Mouse (Mus musculus): ENCODE measurements around the gene 4930447C04Rik. TPM values are rescaled to one million over a fixed set of nuclear protein-coding genes. Genes with fewer than 3 reads are reported as not detected.

Gene 4930447C04Rik
- polyA plus RNA-seq, 1 experiment from 2014 or later, result 4.1 TPM

DNA sequence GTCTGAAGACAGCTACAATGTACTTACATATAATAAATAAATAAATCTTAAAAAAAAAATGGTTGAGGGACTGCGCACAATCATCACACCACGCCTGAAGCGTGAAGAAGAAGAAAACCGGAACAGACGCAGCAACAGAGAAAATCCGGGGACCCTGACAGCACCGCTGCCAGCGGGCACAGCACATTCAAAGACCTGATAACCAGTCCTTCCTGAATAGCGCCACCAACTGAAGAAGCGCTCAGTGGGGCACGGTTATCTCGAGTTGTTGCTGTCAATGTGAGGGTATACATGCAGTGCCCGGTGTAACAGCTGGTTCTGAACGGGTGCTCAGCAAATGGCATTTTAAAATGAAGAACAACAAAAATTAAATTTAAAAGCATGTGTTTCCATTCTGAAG is 30.0 kb upstream of the 4930447C04Rik start:
- Histone ChIP-seq H3K4me3 (ENCODE audit: low read depth, low read length) (no peak overlapping the region), H3K27ac (replicated peaks; ENCODE audit: low read depth, low read length) (no peak overlapping the region), H3K4me1 (ENCODE audit: control insufficient read depth, insufficient read depth, low read length) (no peaks in the 10 kb centered on the region), H3K36me3 (ENCODE audit: control insufficient read depth, insufficient read depth, low read length) (no peaks in the 10 kb centered on the region), H3K4me2 (ENCODE audit: low read depth, severe bottlenecking) (no peak overlapping the region), H3K9ac (ENCODE audit: low read length) (no peak overlapping the region), H3K27me3 (ENCODE audit: control insufficient read depth, insufficient read depth, low read length) (0 out of 2 replicates have a peak, but pooled peaks cover 2% of the 10 kb centered on the region), H3K9me3 (ENCODE audit: control insufficient read depth, low read length) (no peaks in the 10 kb centered on the region)
- 65% methylated on average over 14 of the region's 14 CpGs for WGBS
- DNase-seq (ENCODE audit: low spot score) (no peak), ATAC-seq (ENCODE audit: insufficient number of reproducible peaks, low FRiP score, low TSS enrichment, low read depth) (no peak)

DNA sequence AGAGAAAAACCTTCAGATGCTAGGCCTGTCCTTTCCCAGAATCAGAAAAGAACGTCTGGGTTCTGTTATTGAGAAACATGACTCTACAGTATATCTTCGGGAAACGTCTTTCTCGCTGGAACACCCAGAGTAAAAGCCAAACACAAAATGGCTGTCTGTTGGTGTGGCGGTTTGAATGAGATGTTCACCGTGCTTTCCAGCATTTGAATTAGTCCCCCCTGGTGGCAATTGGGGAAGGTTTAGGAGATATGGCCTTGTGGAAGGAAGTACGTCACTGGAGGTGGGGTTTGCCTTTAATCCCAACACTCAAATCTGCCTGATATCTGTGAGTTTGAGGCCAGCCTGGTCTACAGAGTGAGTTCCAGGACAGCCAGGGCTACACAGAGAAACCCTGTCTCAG is 27.0 kb upstream of the 4930447C04Rik start:
- ATAC-seq (ENCODE audit: insufficient number of reproducible peaks, low FRiP score, low TSS enrichment, low read depth) (no peak), DNase-seq (ENCODE audit: low spot score) (no peak)
- 89% methylated on average over 7 of the region's 7 CpGs for WGBS
- Histone ChIP-seq H3K4me1 (ENCODE audit: control insufficient read depth, insufficient read depth, low read length) (no peaks in the 10 kb centered on the region), H3K4me3 (ENCODE audit: low read depth, low read length) (no peak overlapping the region), H3K27me3 (ENCODE audit: control insufficient read depth, insufficient read depth, low read length) (no peaks in the 10 kb centered on the region), H3K36me3 (ENCODE audit: control insufficient read depth, insufficient read depth, low read length) (no peaks in the 10 kb centered on the region), H3K9ac (ENCODE audit: low read length) (no peak overlapping the region), H3K27ac (replicated peaks; ENCODE audit: low read depth, low read length) (no peak overlapping the region), H3K4me2 (ENCODE audit: low read depth, severe bottlenecking) (no peak overlapping the region), H3K9me3 (ENCODE audit: control insufficient read depth, low read length) (no peaks in the 10 kb centered on the region)

DNA sequence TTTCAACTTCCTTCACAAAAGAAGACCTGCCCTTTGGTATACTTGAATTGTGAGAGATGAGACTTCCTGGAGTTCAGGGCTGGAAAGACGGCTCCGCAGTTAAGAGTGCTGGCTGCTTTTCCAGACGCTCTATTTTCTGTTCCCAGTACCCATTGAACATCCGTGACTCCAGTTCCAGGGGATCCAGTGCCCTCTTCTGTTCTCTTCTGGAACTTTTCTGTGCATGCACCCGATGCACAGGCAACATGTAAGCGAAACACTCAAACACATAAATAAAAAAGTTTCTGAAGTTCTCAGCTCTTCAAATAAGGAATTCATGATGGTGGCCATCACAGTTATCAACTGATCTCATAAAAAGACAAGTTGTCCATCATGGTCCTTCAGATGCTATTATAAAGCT is 22.2 kb upstream of the 4930447C04Rik start:
- 61% methylated on average over 6 of the region's 6 CpGs for WGBS
- DNase-seq (ENCODE audit: low spot score) (no peak), ATAC-seq (ENCODE audit: insufficient number of reproducible peaks, low FRiP score, low TSS enrichment, low read depth) (no peak)
- Histone ChIP-seq H3K27me3 (ENCODE audit: control insufficient read depth, insufficient read depth, low read length) (no peaks in the 10 kb centered on the region), H3K4me2 (ENCODE audit: low read depth, severe bottlenecking) (no peak overlapping the region), H3K36me3 (ENCODE audit: control insufficient read depth, insufficient read depth, low read length) (no peaks in the 10 kb centered on the region), H3K27ac (replicated peaks; ENCODE audit: low read depth, low read length) (no peak overlapping the region), H3K9me3 (ENCODE audit: control insufficient read depth, low read length) (no peaks in the 10 kb centered on the region), H3K4me1 (ENCODE audit: control insufficient read depth, insufficient read depth, low read length) (no peaks in the 10 kb centered on the region), H3K4me3 (ENCODE audit: low read depth, low read length) (no peak overlapping the region), H3K9ac (ENCODE audit: low read length) (no peak overlapping the region)

- 92% methylated on average over 3 of the region's 3 CpGs for WGBS
- Histone ChIP-seq H3K36me3 (ENCODE audit: control insufficient read depth, insufficient read depth, low read length) (no peaks in the 10 kb centered on the region), H3K4me2 (ENCODE audit: low read depth, severe bottlenecking) (no peak overlapping the region), H3K9ac (ENCODE audit: low read length) (no peak overlapping the region), H3K27ac (replicated peaks; ENCODE audit: low read depth, low read length) (no peak overlapping the region), H3K4me1 (ENCODE audit: control insufficient read depth, insufficient read depth, low read length) (no peaks in the 10 kb centered on the region), H3K4me3 (ENCODE audit: low read depth, low read length) (no peak overlapping the region), H3K27me3 (ENCODE audit: control insufficient read depth, insufficient read depth, low read length) (no peaks in the 10 kb centered on the region), H3K9me3 (ENCODE audit: control insufficient read depth, low read length) (no peaks in the 10 kb centered on the region)
- DNase-seq (ENCODE audit: low spot score) (no peak), ATAC-seq (ENCODE audit: insufficient number of reproducible peaks, low FRiP score, low TSS enrichment, low read depth) (no peak)
Observed at GRCm38 (mm10) chr12:72958446-72958845, 17.9 kb upstream of the 4930447C04Rik start.

- no peak for ATAC-seq (ENCODE audit: insufficient number of reproducible peaks, low FRiP score, low TSS enrichment, low read depth)
- Histone ChIP-seq H3K36me3 (ENCODE audit: control insufficient read depth, insufficient read depth, low read length) (no peaks in the 10 kb centered on the region), H3K9ac (ENCODE audit: low read length) (no peak overlapping the region), H3K4me3 (ENCODE audit: low read depth, low read length) (no peak overlapping the region), H3K27me3 (ENCODE audit: control insufficient read depth, insufficient read depth, low read length) (no peaks in the 10 kb centered on the region), H3K4me1 (ENCODE audit: control insufficient read depth, insufficient read depth, low read length) (no peaks in the 10 kb centered on the region), H3K4me2 (ENCODE audit: low read depth, severe bottlenecking) (no peak overlapping the region), H3K9me3 (ENCODE audit: control insufficient read depth, low read length) (no peaks in the 10 kb centered on the region), H3K27ac (replicated peaks; ENCODE audit: low read depth, low read length) (no peak overlapping the region)
- DNase-seq (ENCODE audit: low spot score), result no peak
- 68% methylated on average over 6 of the region's 6 CpGs for WGBS
Observed at GRCm38 (mm10) chr12:72957829-72958424, 17.4 kb upstream of the 4930447C04Rik start.

DNA sequence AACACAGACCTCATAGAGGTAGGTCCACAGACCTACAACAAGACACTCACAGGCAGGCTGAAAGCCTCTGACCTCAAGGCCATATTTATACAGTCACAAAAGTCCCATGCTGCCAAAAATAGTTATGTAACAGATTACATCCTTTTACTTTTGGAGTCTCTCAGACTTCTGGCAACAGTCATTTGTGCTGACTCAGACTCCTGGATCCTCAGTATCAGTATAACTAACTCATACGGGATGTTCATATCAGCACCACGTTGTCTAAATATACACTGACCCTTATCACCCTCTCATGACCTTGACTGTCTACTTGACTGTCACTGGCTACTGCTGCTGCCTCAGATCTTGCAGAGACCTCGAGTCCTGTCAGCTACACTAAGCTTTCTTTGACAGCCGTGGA is 14.3 kb upstream of the 4930447C04Rik start:
- ATAC-seq (ENCODE audit: insufficient number of reproducible peaks, low FRiP score, low TSS enrichment, low read depth), result no peak
- no peak overlapping the region for H3K9ac ChIP-seq (ENCODE audit: low read length)
- no peaks in the 10 kb centered on the region for H3K36me3 ChIP-seq (ENCODE audit: control insufficient read depth, insufficient read depth, low read length)
- DNase-seq (ENCODE audit: low spot score), result no peak
- H3K9me3 ChIP-seq (ENCODE audit: control insufficient read depth, low read length), result no peaks in the 10 kb centered on the region
- WGBS, result 71% methylated on average over 4 of the region's 4 CpGs
- no peaks in the 10 kb centered on the region for H3K4me1 ChIP-seq (ENCODE audit: control insufficient read depth, insufficient read depth, low read length)
- H3K4me2 ChIP-seq (ENCODE audit: low read depth, severe bottlenecking), result no peak overlapping the region
- H3K27ac ChIP-seq (replicated peaks; ENCODE audit: low read depth, low read length), result no peak overlapping the region
- 0 out of 2 replicates have a peak, but pooled peaks cover 3% of the 10 kb centered on the region for H3K27me3 ChIP-seq (ENCODE audit: control insufficient read depth, insufficient read depth, low read length)
- no peak overlapping the region for H3K4me3 ChIP-seq (ENCODE audit: low read depth, low read length)

- Histone ChIP-seq H3K9ac (ENCODE audit: low read length) (no peak overlapping the region), H3K4me2 (ENCODE audit: low read depth, severe bottlenecking) (no peak overlapping the region), H3K9me3 (ENCODE audit: control insufficient read depth, low read length) (no peaks in the 10 kb centered on the region), H3K36me3 (ENCODE audit: control insufficient read depth, insufficient read depth, low read length) (no peaks in the 10 kb centered on the region), H3K4me1 (ENCODE audit: control insufficient read depth, insufficient read depth, low read length) (no peaks in the 10 kb centered on the region), H3K27me3 (ENCODE audit: control insufficient read depth, insufficient read depth, low read length) (peaks cover 3% of the 10 kb centered on the region; the same call in 1 of the 2 replicates), H3K27ac (replicated peaks; ENCODE audit: low read depth, low read length) (no peak overlapping the region), H3K4me3 (ENCODE audit: low read depth, low read length) (no peak overlapping the region)
- ATAC-seq (ENCODE audit: insufficient number of reproducible peaks, low FRiP score, low TSS enrichment, low read depth), result no peak
- DNase-seq (ENCODE audit: low spot score), result no peak
- 92% methylated on average over 5 of the region's 5 CpGs for WGBS
Observed at GRCm38 (mm10) chr12:72953858-72954257, 13.3 kb upstream of the 4930447C04Rik start.

DNA sequence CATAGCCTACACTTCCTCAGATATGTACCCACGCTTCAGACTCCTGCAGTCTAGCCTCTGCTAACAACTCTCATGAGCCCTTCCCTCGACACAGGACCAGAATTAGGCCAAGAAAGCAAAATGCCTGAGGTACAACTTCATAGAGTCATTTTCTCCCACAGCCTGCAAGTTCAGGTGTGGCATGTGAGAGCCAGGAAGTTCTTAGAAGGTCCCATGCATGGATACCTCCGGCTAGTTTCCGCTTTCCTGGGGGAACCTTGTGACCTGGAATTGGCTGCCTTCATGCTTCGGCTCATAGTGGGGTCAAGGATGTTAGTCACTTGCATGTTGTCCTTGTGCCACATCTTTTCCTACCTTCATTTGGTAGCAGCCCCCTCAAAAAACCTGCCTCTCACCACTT is 12.5 kb upstream of the 4930447C04Rik start:
- Histone ChIP-seq H3K9ac (ENCODE audit: low read length) (no peak overlapping the region), H3K9me3 (ENCODE audit: control insufficient read depth, low read length) (no peaks in the 10 kb centered on the region), H3K4me2 (ENCODE audit: low read depth, severe bottlenecking) (no peak overlapping the region), H3K27ac (replicated peaks; ENCODE audit: low read depth, low read length) (no peak overlapping the region), H3K4me3 (ENCODE audit: low read depth, low read length) (no peak overlapping the region), H3K27me3 (ENCODE audit: control insufficient read depth, insufficient read depth, low read length) (peaks cover 3% of the 10 kb centered on the region; the same call in 1 of the 2 replicates), H3K36me3 (ENCODE audit: control insufficient read depth, insufficient read depth, low read length) (no peaks in the 10 kb centered on the region), H3K4me1 (ENCODE audit: control insufficient read depth, insufficient read depth, low read length) (no peaks in the 10 kb centered on the region)
- 85% methylated on average over 5 of the region's 5 CpGs for WGBS
- no peak for ATAC-seq (ENCODE audit: insufficient number of reproducible peaks, low FRiP score, low TSS enrichment, low read depth)
- DNase-seq (ENCODE audit: low spot score), result no peak

DNA sequence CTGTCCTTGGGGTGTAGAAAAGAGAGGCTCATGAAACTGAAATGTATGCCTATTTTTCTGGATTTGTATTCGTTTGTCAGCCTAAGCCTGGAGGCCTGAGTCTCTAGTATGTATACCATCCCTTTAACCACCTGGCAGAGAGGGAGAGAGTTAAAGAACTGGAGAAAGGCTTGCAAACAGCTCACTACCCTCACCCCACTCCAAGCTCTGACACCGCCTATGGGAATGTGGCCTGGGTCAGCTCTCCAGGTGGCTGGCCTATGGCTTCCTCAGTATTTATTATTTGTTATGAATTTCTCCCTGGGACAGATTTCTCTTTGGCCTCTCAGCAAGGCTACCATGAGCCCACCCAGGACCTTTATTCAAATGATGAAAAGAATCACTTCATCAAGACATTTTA is 6.8 kb upstream of the 4930447C04Rik start:
- DNase-seq (ENCODE audit: low spot score), result no peak
- H3K4me1 ChIP-seq (ENCODE audit: control insufficient read depth, insufficient read depth, low read length), result 0 out of 2 replicates have a peak, but pooled peaks cover 3% of the 10 kb centered on the region
- WGBS, result 7% methylated on average over 2 of the region's 2 CpGs
- no peak for ATAC-seq (ENCODE audit: insufficient number of reproducible peaks, low FRiP score, low TSS enrichment, low read depth)
- H3K4me2 ChIP-seq (ENCODE audit: low read depth, severe bottlenecking), result no peak overlapping the region
- H3K9me3 ChIP-seq (ENCODE audit: control insufficient read depth, low read length), result no peaks in the 10 kb centered on the region
- no peak overlapping the region for H3K27ac ChIP-seq (replicated peaks; ENCODE audit: low read depth, low read length)
- peaks cover 45% of the 10 kb centered on the region for H3K27me3 ChIP-seq (ENCODE audit: control insufficient read depth, insufficient read depth, low read length)
- H3K36me3 ChIP-seq (ENCODE audit: control insufficient read depth, insufficient read depth, low read length), result no peaks in the 10 kb centered on the region
- H3K4me3 ChIP-seq (ENCODE audit: low read depth, low read length), result no peak overlapping the region
- no peak overlapping the region for H3K9ac ChIP-seq (ENCODE audit: low read length)
